Mouse (Mus musculus) megakaryocyte, embryonic 14.5 days (primary cell): Measurements from ENCODE around the gene Ddx41.

Experiments used
- FLI1 ChIP-seq: IDR thresholded peaks from 2 replicates; pipeline ENCODE4 v1.6.1; 2012; ENCODE audit warnings: low read length, inconsistent platforms, mixed read lengths
- GATA1 ChIP-seq: IDR thresholded peaks from 3 replicates; pipeline ENCODE4 v1.6.1; 2012; ENCODE audit warnings: mixed read lengths, low read length, inconsistent platforms, borderline replicate concordance

- TF ChIP-seq GATA1 = no peak
- no peak for TF ChIP-seq FLI1
Measured at GRCm38 (mm10) chr13:55542891-55543290, 6.4 kb upstream of the Ddx41 start.
